Mouse (Mus musculus) R1 (cell line): ENCODE data around the gene Gm16506.
"Not testable (repeated sequence)": the region's sequence is repeated elsewhere in the genome, so short reads cannot be mapped to it uniquely, and the experiment has no call there.

Experiments
- DNase-seq: peaks from one replicate; pipeline ENCODE4 v3.0.0-alpha.2; 2018; ENCODE audit warnings: low read depth, low spot score

The Gm16506 gene

DNA sequence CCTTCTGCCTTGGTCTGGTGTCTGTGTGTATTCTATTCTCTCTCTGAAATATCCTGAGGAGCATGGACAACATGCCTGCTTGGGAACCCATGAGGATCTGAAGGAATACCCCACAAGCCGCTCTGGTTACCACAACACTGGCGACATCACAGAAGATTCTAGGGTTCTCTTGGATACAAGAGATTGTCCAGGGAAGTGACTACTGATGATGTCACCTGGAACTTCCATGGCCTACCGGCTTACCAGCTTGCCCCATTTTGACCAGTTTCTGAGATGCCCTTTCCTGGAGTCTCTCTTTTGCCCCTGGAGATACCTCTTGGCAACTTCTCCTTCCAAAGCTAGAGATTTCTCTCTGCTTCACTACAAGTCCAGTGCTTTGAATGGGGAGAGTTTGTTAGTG, at the start of gene Gm16506:
Gene Gm16506 (minus strand): TSS at position 101 of the 400 bp plus-strand sequence.
- not testable (repeated sequence) for DNase-seq

DNA sequence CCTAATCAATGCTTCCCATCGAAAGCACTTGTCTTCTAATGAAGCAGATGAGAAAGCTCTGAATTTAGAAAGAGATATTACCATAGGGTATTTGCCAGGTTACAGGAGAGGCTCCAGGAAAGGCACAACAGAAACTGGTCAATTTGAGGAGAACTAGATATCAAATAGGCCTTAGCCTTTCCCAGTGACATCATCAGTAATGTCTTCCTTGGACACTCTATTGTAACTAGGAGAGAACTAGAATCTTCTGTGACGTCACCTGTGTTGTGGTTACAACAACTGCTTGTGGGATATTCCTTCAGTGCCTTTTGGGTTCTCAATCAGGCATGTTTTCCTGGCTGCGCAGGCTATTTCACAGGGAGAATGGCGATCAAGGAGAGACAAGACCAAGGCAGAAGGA, 20.3 kb upstream of the Gm16506 start, which contains the start of gene Gm6526:
Gene Gm6526 (plus strand): TSS at position 301 of the 400 bp plus-strand sequence.
- DNase-seq: not testable (repeated sequence)

DNA sequence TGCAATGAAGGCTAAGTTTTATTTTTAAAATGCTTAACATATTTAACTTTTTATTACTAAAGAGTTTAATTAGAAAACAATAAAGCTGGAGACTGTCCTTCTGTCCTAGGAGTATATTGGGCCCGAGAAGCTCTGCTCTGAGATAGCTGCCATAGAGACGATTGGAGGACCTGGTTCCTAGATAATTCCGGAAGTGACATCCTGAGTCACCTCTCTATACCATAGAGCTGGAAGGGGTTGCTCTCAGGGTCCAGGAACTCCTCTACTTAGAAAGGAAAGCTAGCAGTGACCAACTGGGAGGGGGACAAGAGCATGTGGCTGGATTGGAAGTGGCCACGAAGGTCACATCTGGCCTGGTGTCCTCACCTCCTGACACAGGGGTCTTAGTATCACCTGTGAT, 29.7 kb downstream of the Gm16506 start, which contains the start of gene Gm7324:
Gene Gm7324 (plus strand): TSS at position 208 of the 400 bp plus-strand sequence.
- not testable (repeated sequence) for DNase-seq

DNA sequence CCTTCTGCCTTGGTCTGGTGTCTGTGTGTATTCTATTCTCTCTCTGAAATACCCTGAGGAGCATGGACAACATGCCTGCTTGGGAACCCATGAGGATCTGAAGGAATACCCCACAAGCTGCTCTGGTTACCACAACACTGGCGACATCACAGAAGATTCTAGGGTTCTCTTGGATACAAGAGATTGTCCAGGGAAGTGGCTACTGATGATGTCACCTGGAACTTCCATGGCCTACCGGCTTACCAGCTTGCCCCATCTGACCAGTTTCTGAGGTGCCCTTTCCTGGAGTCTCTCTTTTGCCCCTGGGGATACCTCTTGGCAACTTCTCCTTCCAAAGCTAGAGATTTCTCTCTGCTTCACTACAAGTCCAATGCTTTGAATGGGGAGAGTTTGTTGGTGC, 50.2 kb downstream of the Gm16506 start, which contains the start of gene Gm8165:
Gene Gm8165 (minus strand): TSS at position 101 of the 400 bp plus-strand sequence.
- DNase-seq: not testable (repeated sequence)
